Mouse (Mus musculus) ES-Bruce4 (cell line): Measurements from ENCODE around the gene Metap2.

Experiments used
- CTCF ChIP-seq: IDR thresholded peaks from one replicate; pipeline ENCODE4 v1.8.1; 2011; ENCODE audit warnings: low read depth, low read length
- EP300 ChIP-seq: IDR thresholded peaks from 2 replicates; pipeline ENCODE4 v1.6.1; 2011; ENCODE audit warnings: low read depth, low read length; ENCODE audit not compliant: insufficient read depth
- POLR2A ChIP-seq: IDR thresholded peaks from one replicate; pipeline ENCODE4 v1.8.1; 2011; ENCODE audit warnings: low read length; ENCODE audit not compliant: insufficient read depth

GRCm38 (mm10) chr10:93921160-93921559 is 24.3 kb upstream of the Metap2 start:
- TF ChIP-seq CTCF = no peak
- no peak for TF ChIP-seq EP300
- TF ChIP-seq POLR2A = no peak
